Mouse (Mus musculus) heart, embryonic 10.5 days (tissue): ENCODE measurements around the gene Myod1. TPM values are rescaled to one million over a fixed set of nuclear protein-coding genes. Genes with fewer than 3 reads are reported as not detected.

ENCODE experiments used
- DNase-seq: peaks from one replicate; pipeline ENCODE4 v3.0.0-alpha.2; 2017; ENCODE audit warnings: low spot score
- H3K27ac ChIP-seq: fragments of 300-500 bp; sonication (generic); 2 replicates; pipeline ENCODE4 v1.5.1; 2016; ENCODE audit warnings: mild to moderate bottlenecking
- H3K27me3 ChIP-seq: fragments of 300-500 bp; sonication (generic); 2 replicates; pipeline ENCODE4 v1.6.1; 2016; ENCODE audit warnings: mild to moderate bottlenecking; ENCODE audit not compliant: poor library complexity, insufficient read depth, severe bottlenecking
- H3K36me3 ChIP-seq: fragments of 300-500 bp; sonication (generic); 2 replicates; pipeline ENCODE4 v1.6.1; 2016; ENCODE audit warnings: mild to moderate bottlenecking, moderate library complexity
- H3K4me1 ChIP-seq: fragments of 300-500 bp; sonication (generic); 2 replicates; pipeline ENCODE4 v1.6.1; 2016; ENCODE audit warnings: mild to moderate bottlenecking
- H3K4me3 ChIP-seq: fragments of 300-500 bp; sonication (generic); 2 replicates; pipeline ENCODE4 v1.5.1; 2016; ENCODE audit warnings: mild to moderate bottlenecking, moderate library complexity
- H3K9me3 ChIP-seq: fragments of 300-500 bp; sonication (generic); 2 replicates; pipeline ENCODE4 v1.6.1; 2016; ENCODE audit warnings: mild to moderate bottlenecking, moderate library complexity
- whole genome bisulfite sequencing: fragments of 180-500 bp; shearing (Covaris S2); methylation state at CpG from one replicate; pipeline ENCODE4 v1.1.7; 2016; 5-methylcytosine and 5-hydroxymethylcytosine counted together
- polyA plus RNA-seq: library from polyadenylated mRNA; unstranded; fragments of >200 nt; fragmentation: Nextera tagmentation; extraction: Ambion mirVana; gene quantifications from 2 replicates; pipeline ENCODE4 v1.2.1, GENCODE M21; 2016

Gene Myod1
- polyA plus RNA-seq, 1 experiment from 2014 or later, result 0.85 TPM

GRCm38 (mm10) chr7:46408606-46409005 lies 32.3 kb downstream of the Myod1 start:
- H3K4me3 ChIP-seq, result no peak overlapping the region
- no peak overlapping the region for H3K27ac ChIP-seq
- no peaks in the 10 kb centered on the region for H3K36me3 ChIP-seq
- 82% methylated on average over 9 of the region's 9 CpGs for WGBS
- no peak for DNase-seq
- no peaks in the 10 kb centered on the region for H3K9me3 ChIP-seq
- H3K27me3 ChIP-seq, result peaks cover 47% of the 10 kb centered on the region
- H3K4me1 ChIP-seq, result peaks cover 9% of the 10 kb centered on the region; the same call in 1 of the 2 replicates

- Histone ChIP-seq H3K27me3 (peaks cover 49% of the 10 kb centered on the region), H3K36me3 (no peaks in the 10 kb centered on the region), H3K4me1 (peaks cover 7% of the 10 kb centered on the region; the same call in 1 of the 2 replicates), H3K4me3 (no peak overlapping the region), H3K9me3 (no peaks in the 10 kb centered on the region), H3K27ac (no peak overlapping the region)
- WGBS, result 44% methylated on average over 12 of the region's 12 CpGs
- no peak for DNase-seq
Observed at GRCm38 (mm10) chr7:46409204-46409789, 33.0 kb downstream of the Myod1 start.

DNA sequence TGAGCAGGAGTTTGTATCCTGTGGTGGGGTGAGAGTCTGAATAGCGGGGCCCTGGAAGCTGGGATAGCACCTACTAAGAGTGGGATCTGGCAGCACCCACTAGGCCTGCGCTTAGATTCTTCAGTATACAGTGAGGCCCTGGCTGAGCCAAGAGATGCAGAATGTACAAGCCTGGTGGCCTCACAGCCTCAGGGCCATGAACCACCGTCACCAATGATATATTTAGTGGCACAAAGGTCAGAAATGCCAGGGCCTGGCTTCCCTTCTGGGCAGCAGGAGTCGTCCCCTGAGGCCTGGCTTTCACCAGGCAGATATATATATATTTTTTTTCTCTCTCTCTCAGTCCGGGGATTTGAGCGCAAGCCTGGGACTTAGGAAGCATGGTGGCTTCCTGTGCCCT lies 34.5 kb downstream of the Myod1 start:
- peaks cover 56% of the 10 kb centered on the region for H3K27me3 ChIP-seq
- no peak overlapping the region for H3K27ac ChIP-seq
- WGBS, result 78% methylated on average over 6 of the region's 6 CpGs
- peaks cover 7% of the 10 kb centered on the region; the same call in 1 of the 2 replicates for H3K4me1 ChIP-seq
- no peak for DNase-seq
- H3K9me3 ChIP-seq, result no peaks in the 10 kb centered on the region
- H3K4me3 ChIP-seq, result no peak overlapping the region
- H3K36me3 ChIP-seq, result no peaks in the 10 kb centered on the region

GRCm38 (mm10) chr7:46412823-46413222 lies 36.5 kb downstream of the Myod1 start:
- Histone ChIP-seq H3K4me1 (peaks cover 12% of the 10 kb centered on the region; the same call in 1 of the 2 replicates), H3K36me3 (no peaks in the 10 kb centered on the region), H3K27ac (no peak overlapping the region), H3K27me3 (peaks cover 47% of the 10 kb centered on the region; the same call in 1 of the 2 replicates), H3K9me3 (no peaks in the 10 kb centered on the region), H3K4me3 (no peak overlapping the region)
- 59% methylated on average over 5 of the region's 5 CpGs for WGBS
- no peak for DNase-seq

GRCm38 (mm10) chr7:46413959-46414725 lies 37.9 kb downstream of the Myod1 start:
- H3K27me3 ChIP-seq, result peaks cover 36% of the 10 kb centered on the region; the same call in 1 of the 2 replicates
- no peak overlapping the region for H3K27ac ChIP-seq
- no peak overlapping the region for H3K4me3 ChIP-seq
- WGBS, result 53% methylated on average over 6 of the region's 6 CpGs
- H3K4me1 ChIP-seq, result peaks cover 15% of the 10 kb centered on the region
- H3K36me3 ChIP-seq, result no peaks in the 10 kb centered on the region
- H3K9me3 ChIP-seq, result no peaks in the 10 kb centered on the region
- no peak for DNase-seq

- DNase-seq, result no peak
- Histone ChIP-seq H3K36me3 (no peaks in the 10 kb centered on the region), H3K4me1 (peaks cover 15% of the 10 kb centered on the region), H3K27ac (no peak overlapping the region), H3K27me3 (peaks cover 37% of the 10 kb centered on the region), H3K4me3 (no peak overlapping the region), H3K9me3 (no peaks in the 10 kb centered on the region)
- 73% methylated on average over 14 of the region's 14 CpGs for WGBS
Observed at GRCm38 (mm10) chr7:46415818-46416425, 39.6 kb downstream of the Myod1 start.

DNA sequence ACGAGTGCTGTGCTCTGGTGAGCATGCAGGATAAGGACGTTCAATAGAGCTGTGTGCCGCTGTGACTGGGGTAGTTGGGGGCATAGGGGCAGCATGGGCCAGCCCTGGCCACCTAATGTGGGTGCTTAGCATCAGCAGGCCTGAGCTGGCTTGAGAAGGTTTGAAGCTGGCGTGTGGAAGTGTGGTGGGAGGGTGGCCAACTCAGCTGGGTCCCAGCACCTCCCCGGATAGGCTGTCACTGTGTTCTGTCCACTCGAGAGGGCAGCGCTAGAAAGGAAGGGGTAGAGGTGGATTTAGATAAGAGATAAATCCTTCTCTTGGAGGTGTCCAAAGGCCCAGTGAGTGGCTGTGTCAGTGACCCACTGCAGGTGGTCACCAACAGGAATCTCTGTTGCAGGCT lies 41.2 kb downstream of the Myod1 start:
- peaks cover 44% of the 10 kb centered on the region for H3K27me3 ChIP-seq
- no peak for DNase-seq
- no peak overlapping the region for H3K4me3 ChIP-seq
- no peak overlapping the region for H3K27ac ChIP-seq
- no peaks in the 10 kb centered on the region for H3K9me3 ChIP-seq
- WGBS, result 40% methylated on average over 7 of the region's 7 CpGs
- peaks cover 15% of the 10 kb centered on the region for H3K4me1 ChIP-seq
- no peaks in the 10 kb centered on the region for H3K36me3 ChIP-seq

DNA sequence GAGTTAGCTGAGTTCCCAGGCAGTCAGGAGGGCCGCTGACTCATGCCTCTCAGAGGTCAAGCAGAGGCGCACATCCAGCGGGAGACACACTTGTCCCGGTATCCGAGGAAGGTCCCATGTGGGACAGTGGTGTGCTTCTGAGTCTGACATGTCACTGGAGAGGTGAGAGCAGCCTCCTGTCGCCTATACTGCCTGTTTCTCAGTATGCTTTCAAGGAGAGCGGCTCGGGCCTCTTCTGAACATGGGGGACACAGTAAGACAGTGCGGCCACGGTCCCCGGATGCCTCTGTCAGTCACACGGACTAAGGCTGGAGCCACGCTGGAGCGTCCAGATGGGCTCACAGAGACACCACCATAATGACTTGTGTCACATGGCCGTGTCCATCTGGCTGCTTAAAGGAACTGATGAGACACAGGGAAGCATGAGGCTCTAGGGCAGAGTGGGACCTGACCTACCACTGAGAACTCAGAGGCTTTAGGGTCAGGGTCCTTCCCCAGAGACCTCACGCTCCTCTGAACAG lies 41.9 kb downstream of the Myod1 start:
- no peaks in the 10 kb centered on the region for H3K36me3 ChIP-seq
- DNase-seq, result no peak
- WGBS, result 60% methylated on average over 16 of the region's 16 CpGs
- H3K27me3 ChIP-seq, result peaks cover 44% of the 10 kb centered on the region
- H3K9me3 ChIP-seq, result no peaks in the 10 kb centered on the region
- peaks cover 9% of the 10 kb centered on the region for H3K4me1 ChIP-seq
- H3K4me3 ChIP-seq, result no peak overlapping the region
- H3K27ac ChIP-seq, result no peak overlapping the region

DNA sequence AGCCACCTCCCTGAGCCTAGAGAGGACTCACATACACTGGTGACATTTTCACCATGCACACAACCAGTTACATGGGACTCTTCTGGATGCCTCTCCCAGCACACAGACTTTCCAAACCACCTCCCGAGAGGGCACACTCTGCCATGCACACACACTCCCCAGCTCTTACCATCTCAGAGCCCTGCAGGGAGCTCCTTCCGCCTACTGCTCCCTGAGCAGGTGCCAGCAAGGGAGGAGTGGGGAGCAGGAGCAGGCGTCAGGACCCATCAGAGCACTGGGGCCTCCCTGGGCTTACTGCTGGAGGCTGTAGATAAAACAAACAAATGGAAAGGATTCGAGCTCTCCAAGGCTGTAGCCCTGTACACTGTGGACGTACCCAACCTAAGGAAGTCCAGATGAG lies 45.3 kb downstream of the Myod1 start:
- DNase-seq, result no peak
- peaks cover 8% of the 10 kb centered on the region for H3K4me1 ChIP-seq
- H3K9me3 ChIP-seq, result no peaks in the 10 kb centered on the region
- no peak overlapping the region for H3K27ac ChIP-seq
- H3K36me3 ChIP-seq, result no peaks in the 10 kb centered on the region
- 42% methylated on average over 5 of the region's 5 CpGs for WGBS
- no peak overlapping the region for H3K4me3 ChIP-seq
- peaks cover 31% of the 10 kb centered on the region for H3K27me3 ChIP-seq

DNA sequence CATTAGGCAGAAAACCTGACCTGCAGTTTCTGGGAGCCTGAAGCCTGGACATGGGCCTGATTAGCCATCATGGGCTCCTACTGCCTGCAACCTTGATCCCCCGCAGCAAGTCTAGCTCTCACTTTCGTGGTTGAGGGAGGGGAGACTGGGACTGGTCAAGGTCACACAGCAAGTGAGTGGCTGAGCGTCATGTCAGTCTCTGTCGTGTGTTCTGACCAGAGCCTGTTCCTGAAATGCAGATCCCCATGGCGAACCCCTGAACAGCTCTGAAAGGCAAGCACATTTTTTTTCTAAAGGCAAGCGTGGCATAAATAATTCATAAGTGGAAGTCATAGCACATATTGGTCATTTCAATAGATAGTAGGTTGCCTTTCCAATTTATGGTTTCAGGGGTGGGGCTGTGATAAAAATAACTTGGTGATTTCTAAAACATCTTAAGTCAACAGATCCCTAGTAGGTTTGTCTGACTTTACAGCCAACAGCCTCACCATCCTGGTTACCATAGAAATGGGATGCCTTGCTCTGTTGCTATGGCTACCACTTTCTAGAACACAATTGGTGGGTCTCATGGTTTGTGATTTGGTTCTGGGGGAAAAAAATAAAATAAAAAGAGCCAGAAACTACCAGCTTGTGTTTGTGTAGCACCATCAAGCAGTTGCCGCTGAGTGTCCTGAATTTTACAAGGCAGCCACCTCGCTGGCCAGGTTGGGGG lies 45.9 kb downstream of the Myod1 start:
- Histone ChIP-seq H3K36me3 (no peaks in the 10 kb centered on the region), H3K4me1 (peaks cover 8% of the 10 kb centered on the region), H3K27me3 (peaks cover 34% of the 10 kb centered on the region), H3K4me3 (no peak overlapping the region), H3K27ac (no peak overlapping the region), H3K9me3 (no peaks in the 10 kb centered on the region)
- 70% methylated on average over 8 of the region's 8 CpGs for WGBS
- DNase-seq, result no peak

DNA sequence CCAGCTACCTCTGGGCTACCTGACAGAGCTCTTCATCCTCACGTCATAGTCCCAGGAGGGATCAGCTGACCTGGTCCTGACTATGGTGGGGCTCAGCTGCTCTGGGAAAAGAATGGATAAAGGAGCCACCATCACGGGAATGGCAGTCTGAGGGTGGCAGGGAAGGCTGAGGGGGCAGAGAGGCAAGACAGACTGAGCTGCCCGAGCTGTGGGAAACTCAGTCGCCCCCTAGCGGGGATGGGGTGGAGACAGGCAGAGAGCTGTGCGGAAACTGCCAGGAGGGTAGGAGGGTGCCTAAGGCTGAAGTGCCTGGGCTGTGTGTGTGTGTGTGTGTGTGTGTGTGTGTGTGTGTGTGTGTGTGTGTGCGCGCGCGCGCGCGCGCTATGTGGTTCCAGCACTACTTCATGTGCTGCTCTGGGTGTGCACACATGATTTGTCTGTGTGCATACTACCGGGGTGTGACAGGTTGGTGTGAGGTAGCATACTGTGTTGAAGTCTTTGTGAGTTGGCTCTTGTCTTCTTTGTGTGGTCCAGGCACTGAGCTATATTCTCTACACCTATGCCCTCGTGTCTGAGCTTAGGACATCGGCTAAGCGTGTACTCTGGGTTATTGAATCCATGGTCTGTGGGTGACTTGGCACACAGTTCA lies 46.6 kb downstream of the Myod1 start:
- 54% methylated on average over 18 of the region's 18 CpGs for WGBS
- DNase-seq, result no peak

GRCm38 (mm10) chr7:46423951-46424350 lies 47.7 kb downstream of the Myod1 start:
- no peak overlapping the region for H3K4me3 ChIP-seq
- DNase-seq, result no peak
- no peaks in the 10 kb centered on the region for H3K9me3 ChIP-seq
- no peaks in the 10 kb centered on the region for H3K4me1 ChIP-seq
- peaks cover 34% of the 10 kb centered on the region for H3K27me3 ChIP-seq
- no peak overlapping the region for H3K27ac ChIP-seq
- 69% methylated on average over 3 of the region's 3 CpGs for WGBS
- no peaks in the 10 kb centered on the region for H3K36me3 ChIP-seq

More for the DNA sequence above, 46.6 kb downstream of the Myod1 start:
- Histone ChIP-seq H3K27me3 (peaks cover 34% of the 10 kb centered on the region), H3K36me3 (no peaks in the 10 kb centered on the region), H3K4me3 (no peak overlapping the region), H3K27ac (no peak overlapping the region), H3K4me1 (peaks cover 3% of the 10 kb centered on the region; the same call in 1 of the 2 replicates), H3K9me3 (no peaks in the 10 kb centered on the region)
